Mouse (Mus musculus): ENCODE measurements around the gene Olfr649.
A peak's percentile ranks its signal among the peaks of the same experiment; 100 is the strongest.

Olfr649 gene

GRCm38 (mm10) chr7:104195885-104196284 lies at the start of gene Olfr649:
TSS of gene Olfr649 (minus strand) at chr7:104195985.
- DNase-seq (ENCODE audit: low spot score in 2 of 2) = no peak

GRCm38 (mm10) chr7:104244287-104245181 lies 48.7 kb upstream of the Olfr649 start, which contains the start of gene Trim34a:
TSS of gene Trim34a (plus strand) at chr7:104244457.
- peak in 1 of 2 experiments; percentile 11 for DNase-seq (ENCODE audit: low spot score in 2 of 2)

GRCm38 (mm10) chr7:104243616-104244015 lies 47.8 kb upstream of the Olfr649 start:
- DNase-seq (ENCODE audit: low spot score in 2 of 2) = no peak

- no peak for DNase-seq (ENCODE audit: low spot score in 2 of 2)
Measured at GRCm38 (mm10) chr7:104240857-104241256, 45.1 kb upstream of the Olfr649 start.

- no peak for DNase-seq (ENCODE audit: low spot score in 2 of 2)
Measured at GRCm38 (mm10) chr7:104231203-104231602, 35.4 kb upstream of the Olfr649 start.

GRCm38 (mm10) chr7:104218701-104219569 lies 23.1 kb upstream of the Olfr649 start, which contains the start of gene Trim6:
TSS of gene Trim6 (plus strand) at chr7:104218793.
- peak in 1 of 2 experiments; percentile 8 for DNase-seq (ENCODE audit: low spot score in 2 of 2)

GRCm38 (mm10) chr7:104217881-104218280 lies 22.1 kb upstream of the Olfr649 start:
- no peak for DNase-seq (ENCODE audit: low spot score in 2 of 2)

- DNase-seq (ENCODE audit: low spot score in 2 of 2) = no peak
Measured at GRCm38 (mm10) chr7:104216011-104216535, 20.3 kb upstream of the Olfr649 start.

- DNase-seq (ENCODE audit: low spot score in 2 of 2) = no peak
Measured at GRCm38 (mm10) chr7:104206197-104206596, 10.4 kb upstream of the Olfr649 start.

- peak in 1 of 2 experiments; percentile 20 for DNase-seq (ENCODE audit: low spot score in 2 of 2)
Measured at GRCm38 (mm10) chr7:104199822-104200221, 4.0 kb upstream of the Olfr649 start.

GRCm38 (mm10) chr7:104191275-104191674 lies 4.5 kb downstream of the Olfr649 start:
- DNase-seq (ENCODE audit: low spot score in 2 of 2) = no peak

- no peak for DNase-seq (ENCODE audit: low spot score in 2 of 2)
Measured at GRCm38 (mm10) chr7:104183292-104183691, 12.5 kb downstream of the Olfr649 start, which contains the start of gene Olfr648. TSS of gene Olfr648 (minus strand) at chr7:104183392.

GRCm38 (mm10) chr7:104179074-104179473 lies 16.7 kb downstream of the Olfr649 start:
- DNase-seq (ENCODE audit: low spot score in 2 of 2) = no peak

GRCm38 (mm10) chr7:104178422-104179054 lies 17.2 kb downstream of the Olfr649 start:
- DNase-seq (ENCODE audit: low spot score in 2 of 2) = no peak

GRCm38 (mm10) chr7:104175085-104175484 lies 20.7 kb downstream of the Olfr649 start:
- no peak for DNase-seq (ENCODE audit: low spot score in 2 of 2)

- no peak for DNase-seq (ENCODE audit: low spot score in 2 of 2)
Measured at GRCm38 (mm10) chr7:104169634-104170204, 26.1 kb downstream of the Olfr649 start.

GRCm38 (mm10) chr7:104167105-104167504 lies 28.7 kb downstream of the Olfr649 start:
- DNase-seq (ENCODE audit: low spot score in 2 of 2) = no peak

- DNase-seq (ENCODE audit: low spot score in 2 of 2) = no peak
Measured at GRCm38 (mm10) chr7:104150456-104150855, 45.3 kb downstream of the Olfr649 start, which contains the start of gene Ubqlnl. TSS of gene Ubqlnl (minus strand) at chr7:104150556.

- no peak for DNase-seq (ENCODE audit: low spot score in 2 of 2)
Measured at GRCm38 (mm10) chr7:104143179-104143578, 52.6 kb downstream of the Olfr649 start, which contains the start of gene Ubqln3. TSS of gene Ubqln3 (minus strand) at chr7:104143279.

Measured in frontal cortex, postnatal 14 days (tissue).